Mouse (Mus musculus): Measurements from ENCODE around the gene Ch25h.

GRCm38 (mm10) chr19:34468216-34468615 lies 6.7 kb downstream of the Ch25h start:
- TF ChIP-seq CTCF (IDR thresholded peaks at IDR 0.05; ENCODE audit: low read depth) (no peak), EP300 (IDR thresholded peaks at IDR 0.05; ENCODE audit: low read depth) (no peak)
